Mouse (Mus musculus) activated CD4-positive, CD25-positive, alpha-beta regulatory T cell, adult 4 months (primary cell): ENCODE measurements around the gene Msi2. TPM values are rescaled to one million over a fixed set of nuclear protein-coding genes. Genes with fewer than 3 reads are reported as not detected.

Experiments
- ATAC-seq: one replicate; pipeline ENCODE4 v1.8.0; 2017
- polyA plus RNA-seq, 2 experiments: library from polyadenylated mRNA; unstranded; fragments of 100-300 nt; shearing (Covaris generic); gene quantifications; one replicate each; pipeline ENCODE4 v1.2.1; 2017

The Msi2 gene
- polyA plus RNA-seq, 2 experiments from 2014 or later: 21.6 to 25.6 TPM

DNA sequence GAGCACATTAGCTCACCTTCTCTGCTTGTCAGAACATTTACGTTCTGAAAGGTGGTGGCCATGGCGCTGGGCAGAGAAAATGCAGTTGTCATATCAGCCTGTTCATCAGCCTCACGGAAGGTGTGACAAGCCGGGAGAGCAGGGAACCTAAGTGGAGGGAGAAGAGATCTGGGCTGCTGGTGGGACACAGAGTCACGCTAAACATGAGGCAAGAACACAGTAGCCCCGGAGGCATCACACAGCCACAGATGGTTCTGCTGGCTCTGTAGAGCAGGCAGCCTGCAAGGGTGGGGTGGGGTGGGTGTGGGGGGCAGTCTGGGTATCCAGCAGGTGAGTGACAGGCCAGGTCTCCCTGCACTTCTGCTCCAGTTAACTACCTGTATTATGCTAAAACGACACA, 210.2 kb downstream of the Msi2 start:
- no peak for ATAC-seq

- ATAC-seq: no peak
Measured at GRCm38 (mm10) chr11:88506544-88507419, 211.5 kb downstream of the Msi2 start.

GRCm38 (mm10) chr11:88506109-88506508, 212.2 kb downstream of the Msi2 start:
- ATAC-seq: no peak

GRCm38 (mm10) chr11:88502566-88502965, 215.7 kb downstream of the Msi2 start:
- ATAC-seq: no peak

GRCm38 (mm10) chr11:88498491-88498890, 219.8 kb downstream of the Msi2 start:
- ATAC-seq: peak; percentile 63

- ATAC-seq: no peak
Measured at GRCm38 (mm10) chr11:88496460-88496859, 221.9 kb downstream of the Msi2 start.

GRCm38 (mm10) chr11:88495759-88496158, 222.6 kb downstream of the Msi2 start:
- no peak for ATAC-seq

GRCm38 (mm10) chr11:88495018-88495417, 223.3 kb downstream of the Msi2 start:
- no peak for ATAC-seq

DNA sequence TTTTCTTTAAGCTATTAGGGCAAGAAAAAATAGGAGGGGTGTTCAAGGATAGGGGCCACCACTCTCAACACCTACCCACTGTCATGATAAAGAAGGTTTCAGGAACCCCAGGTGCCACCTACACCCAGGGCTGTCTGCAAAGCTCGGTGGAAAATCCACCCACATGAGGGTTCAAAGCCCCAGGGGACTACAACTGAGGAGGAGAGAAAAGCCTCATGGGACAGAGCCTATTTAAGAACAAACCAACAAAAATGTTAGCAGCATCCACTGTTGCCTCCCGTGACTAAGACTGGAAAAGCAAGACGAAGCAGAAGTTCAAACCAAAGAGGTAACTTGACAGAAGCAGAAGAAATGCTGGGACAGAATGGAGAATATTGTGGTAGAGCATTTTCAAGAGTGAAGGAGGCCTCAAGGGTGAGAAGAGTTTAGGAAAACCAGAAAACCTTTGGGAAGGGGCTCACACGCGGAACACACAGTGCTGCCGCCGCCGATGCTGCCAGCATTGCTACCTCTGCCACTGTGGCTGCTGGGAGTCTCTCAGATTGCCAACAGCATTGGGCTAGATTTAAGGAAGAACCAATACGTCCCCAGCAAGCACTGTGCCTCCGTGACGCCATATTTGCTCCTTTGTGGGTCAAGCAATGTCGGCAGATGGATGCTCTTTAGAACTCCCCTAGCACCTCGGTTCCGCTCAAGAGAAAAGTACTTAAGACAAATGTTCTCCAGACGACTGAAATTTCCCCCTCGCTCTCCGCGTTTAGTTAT, 224.3 kb downstream of the Msi2 start:
- ATAC-seq: no peak

DNA sequence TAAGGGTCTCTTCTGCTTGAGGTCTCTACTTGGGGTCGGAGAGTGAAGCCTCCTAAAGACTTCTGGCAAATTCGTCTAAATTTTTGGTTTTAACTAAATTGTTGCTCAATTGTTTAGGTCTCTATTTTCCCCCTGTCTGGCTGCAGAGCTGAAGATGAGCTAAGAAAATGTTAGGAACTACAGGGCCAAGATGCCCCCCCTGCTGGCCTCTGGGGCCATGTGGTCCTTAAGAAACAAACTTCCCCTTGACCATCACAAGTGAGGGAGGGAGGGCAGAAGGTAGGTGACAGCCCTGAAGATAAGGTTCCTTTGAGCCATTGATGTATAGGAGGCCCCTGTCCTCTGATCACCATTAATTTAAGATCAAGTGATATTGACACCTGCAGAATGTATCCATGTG, 225.7 kb downstream of the Msi2 start:
- no peak for ATAC-seq

DNA sequence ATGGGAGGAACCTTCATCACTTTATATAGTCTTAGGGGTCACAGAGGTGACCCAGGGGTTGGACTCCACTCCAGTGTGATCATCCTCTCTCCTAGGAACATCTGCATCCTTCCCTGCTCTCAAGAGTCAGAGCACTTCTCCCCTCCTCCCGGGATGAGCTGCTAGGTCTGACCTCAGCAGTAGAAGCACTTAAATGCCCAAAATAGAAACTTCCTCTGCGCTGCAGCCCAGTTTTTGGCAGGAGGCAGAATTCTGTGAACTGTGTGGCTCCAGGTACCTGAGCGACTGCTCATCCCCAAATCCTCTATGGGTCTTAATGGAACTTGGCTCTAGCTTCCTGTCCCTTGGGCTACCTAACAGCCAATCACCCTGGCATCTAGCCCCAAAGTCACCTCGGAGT, 228.3 kb downstream of the Msi2 start:
- no peak for ATAC-seq

DNA sequence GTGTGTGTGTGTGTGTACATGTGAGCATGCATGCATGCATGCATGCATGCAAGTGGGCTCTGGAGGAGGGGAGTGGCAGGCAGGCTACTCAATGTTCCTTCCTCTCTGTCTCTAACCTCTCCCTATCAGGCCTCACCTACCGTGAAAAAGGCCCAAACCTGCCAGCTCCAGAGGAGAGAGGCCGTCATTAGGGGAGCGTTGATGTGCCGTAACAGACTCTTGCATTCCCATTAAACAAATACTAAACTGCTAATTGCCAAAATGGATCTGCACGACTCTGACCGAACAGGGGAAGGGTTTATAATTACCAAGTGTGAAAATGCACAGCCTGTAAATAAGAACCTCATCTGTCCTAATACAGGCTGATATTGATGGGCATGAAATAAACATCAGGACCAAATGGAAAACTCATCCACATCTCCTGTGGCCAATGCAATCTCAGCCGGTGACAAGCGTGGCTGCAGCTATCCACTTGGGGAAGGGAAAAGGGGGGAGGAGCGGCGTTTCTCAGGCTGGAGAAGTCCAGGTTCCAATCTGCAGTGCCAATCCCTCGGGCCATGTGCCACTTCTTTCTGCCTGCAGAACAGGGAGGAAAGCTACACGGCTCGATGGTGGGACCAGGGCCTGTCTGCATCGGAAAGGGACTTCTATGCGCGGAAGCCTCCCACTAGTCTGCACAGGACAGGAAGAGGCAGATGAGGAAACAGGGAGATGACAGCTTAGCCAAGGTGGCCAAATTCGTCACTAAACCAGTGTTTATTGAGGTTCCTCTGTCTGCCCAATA, 229.2 kb downstream of the Msi2 start:
- no peak for ATAC-seq

DNA sequence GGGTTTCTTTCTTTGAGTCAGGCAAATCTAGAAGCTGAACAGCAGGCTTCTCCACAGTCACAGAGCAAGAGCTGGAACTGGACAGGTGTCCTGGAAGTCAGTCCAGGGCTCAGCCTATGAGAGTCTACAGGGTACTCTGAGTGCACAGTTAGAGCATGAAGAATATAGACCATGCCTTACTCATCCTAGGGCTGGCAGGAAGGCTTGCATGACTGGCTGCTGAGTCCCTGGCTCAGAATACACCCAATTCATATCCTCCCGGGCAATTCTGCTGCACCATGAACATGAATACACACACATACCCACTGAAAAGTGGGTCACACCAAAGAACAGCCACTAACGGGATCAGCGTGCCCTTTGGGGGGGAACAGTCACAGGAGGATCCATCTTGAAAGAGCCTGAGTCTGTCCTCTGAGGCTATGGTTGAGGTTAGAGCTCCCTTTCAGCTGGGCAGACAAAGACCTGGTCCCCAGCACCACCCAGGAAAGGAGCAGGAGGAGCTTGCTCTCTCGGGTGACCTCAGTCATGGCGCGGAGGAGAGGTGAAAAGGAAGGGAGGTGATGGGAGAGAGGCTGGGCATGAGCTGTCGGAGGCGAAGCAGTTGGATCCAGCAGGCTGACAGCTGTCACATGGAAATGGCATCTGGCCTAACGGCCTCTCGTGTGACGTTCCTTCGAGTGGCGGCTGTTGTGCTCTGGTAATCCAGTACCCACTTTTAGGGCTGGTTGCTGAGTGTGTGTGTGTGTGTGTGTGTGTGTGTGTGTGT, 230.0 kb downstream of the Msi2 start:
- ATAC-seq: no peak

DNA sequence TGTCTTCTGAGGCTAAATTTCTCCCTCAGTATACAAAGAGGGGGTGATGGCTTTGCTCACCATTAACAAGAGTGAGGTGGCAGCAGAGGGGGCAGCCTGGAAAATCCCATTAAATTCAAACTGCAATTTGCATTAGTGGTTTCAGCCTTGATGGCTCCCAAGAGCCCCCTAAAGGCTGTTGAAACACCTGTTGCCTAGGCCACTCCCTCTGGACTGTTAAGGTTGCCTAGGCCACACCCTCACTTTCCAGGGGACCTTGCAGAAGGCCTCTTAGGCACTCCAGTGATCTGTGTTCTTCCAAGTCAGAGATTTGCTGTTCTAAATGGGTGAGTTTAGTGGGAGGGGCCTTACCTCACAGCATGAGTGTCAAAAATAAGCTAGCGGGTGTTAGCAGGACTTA, 232.3 kb downstream of the Msi2 start:
- no peak for ATAC-seq

DNA sequence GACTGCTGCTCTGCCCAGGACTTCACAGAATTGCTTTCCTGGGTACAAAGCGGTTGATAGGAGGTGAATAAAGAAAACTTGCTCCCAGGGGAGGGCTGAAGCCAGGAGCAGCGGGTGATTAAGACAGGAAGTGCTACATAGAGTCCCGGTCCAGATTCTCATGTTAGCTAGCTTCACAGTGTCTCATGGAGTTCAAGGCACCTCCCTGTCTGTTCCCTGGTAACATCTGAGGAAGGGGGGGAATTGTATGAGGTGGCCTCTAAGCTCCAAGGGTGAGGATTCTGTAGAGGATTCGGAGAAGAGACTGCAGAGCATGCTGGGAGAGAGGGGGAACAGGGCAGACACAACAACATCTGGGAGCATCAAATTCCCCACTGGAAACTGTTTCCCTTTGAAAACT, 233.2 kb downstream of the Msi2 start:
- no peak for ATAC-seq

- ATAC-seq: no peak
Measured at GRCm38 (mm10) chr11:88484047-88484446, 234.3 kb downstream of the Msi2 start.

- no peak for ATAC-seq
Measured at GRCm38 (mm10) chr11:88482636-88483035, 235.7 kb downstream of the Msi2 start.

GRCm38 (mm10) chr11:88482236-88482635, 236.1 kb downstream of the Msi2 start:
- no peak for ATAC-seq

GRCm38 (mm10) chr11:88481602-88482161, 236.6 kb downstream of the Msi2 start:
- no peak for ATAC-seq

- no peak for ATAC-seq
Measured at GRCm38 (mm10) chr11:88481092-88481601, 237.2 kb downstream of the Msi2 start.

- ATAC-seq: no peak
Measured at GRCm38 (mm10) chr11:88479498-88479897, 238.8 kb downstream of the Msi2 start.
